Mouse (Mus musculus): ENCODE data around the gene Mast4. TPM values are rescaled to one million over a fixed set of nuclear protein-coding genes. Genes with fewer than 3 reads are reported as not detected.

Gene Mast4
- polyA plus RNA-seq, 1 experiment from 2014 or later: 2.8 TPM

DNA sequence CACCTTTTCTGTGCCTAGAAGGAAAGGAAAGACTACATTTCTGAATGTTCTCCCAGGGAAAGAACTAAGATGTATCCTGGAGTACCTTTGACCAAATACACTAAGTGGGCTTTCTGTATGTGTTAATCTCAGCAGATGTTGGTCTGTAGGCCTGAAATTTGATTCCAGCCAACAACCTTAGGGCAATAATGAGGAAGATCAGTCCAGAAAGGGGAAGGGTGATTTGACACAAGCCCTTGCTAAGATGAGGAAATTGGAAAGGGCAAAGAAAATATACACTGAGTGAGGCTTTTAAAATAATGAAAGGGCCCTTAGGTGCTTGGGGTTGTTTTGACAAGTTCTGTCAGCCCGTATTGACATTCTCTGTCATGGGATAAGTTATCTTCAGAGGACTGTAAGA is 617.3 kb downstream of the Mast4 start:
- Histone ChIP-seq H3K27ac (ENCODE audit: low read depth) (no peak overlapping the region), H3K36me3 (replicated peaks; ENCODE audit: insufficient read depth, low read length) (no peaks in the 10 kb centered on the region), H3K27me3 (ENCODE audit: insufficient read depth, low read length) (no peaks in the 10 kb centered on the region), H3K4me3 (ENCODE audit: low read depth, low read length) (no peak overlapping the region), H3K9me3 (ENCODE audit: low read length) (no peaks in the 10 kb centered on the region), H3K9ac (replicated peaks) (no peak overlapping the region), H3K4me1 (ENCODE audit: insufficient read depth) (no peaks in the 10 kb centered on the region), H3K4me2 (ENCODE audit: low read depth, low read length) (no peak overlapping the region)
- 57% methylated on average over 1 of the region's 1 CpGs for WGBS (ENCODE audit: insufficient replicate concordance)
- TF ChIP-seq EP300 (IDR thresholded peaks at IDR 0.05; ENCODE audit: low read depth): no peak
- DNase-seq (no peak), ATAC-seq (no peak)

- 67% methylated on average over 3 of the region's 3 CpGs for WGBS (ENCODE audit: insufficient replicate concordance)
- H3K27ac ChIP-seq (ENCODE audit: low read depth): 0 out of 2 replicates have a peak overlapping the region, but pooled peaks have one; percentile 11
These were observed 633.6 kb downstream of the Mast4 start for GRCm38 (mm10) chr13:102700744-102701143.

DNA sequence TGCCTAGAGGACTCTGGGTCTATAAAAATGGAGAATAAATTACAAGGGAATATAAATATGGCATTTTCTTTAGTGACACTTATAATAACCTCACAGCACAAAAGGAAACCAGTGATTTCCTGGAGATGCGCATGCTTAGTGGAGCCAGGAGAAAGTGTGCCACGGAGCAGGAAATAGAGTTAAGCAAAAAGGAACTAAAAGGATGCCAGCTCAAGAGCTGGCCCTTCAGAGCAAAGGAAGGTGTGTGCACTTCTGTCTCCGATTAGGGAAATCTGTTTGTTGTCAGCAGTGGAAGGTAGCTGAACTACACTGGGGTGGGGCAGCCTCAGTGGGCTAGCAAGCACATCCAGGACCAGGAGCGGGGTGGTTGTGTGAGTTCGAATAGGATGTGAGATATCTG is 634.1 kb downstream of the Mast4 start:
- WGBS (ENCODE audit: insufficient replicate concordance): 48% methylated on average over 5 of the region's 5 CpGs
- Histone ChIP-seq H3K4me2 (ENCODE audit: low read depth, low read length) (no peak overlapping the region), H3K4me1 (ENCODE audit: insufficient read depth) (peaks cover 8% of the 10 kb centered on the region), H3K4me3 (ENCODE audit: low read depth, low read length) (no peak overlapping the region), H3K27me3 (ENCODE audit: insufficient read depth, low read length) (no peaks in the 10 kb centered on the region), H3K27ac (ENCODE audit: low read depth) (0 out of 2 replicates have a peak overlapping the region, but pooled peaks have one; percentile 11), H3K9ac (replicated peaks) (no peak overlapping the region), H3K36me3 (replicated peaks; ENCODE audit: insufficient read depth, low read length) (no peaks in the 10 kb centered on the region), H3K9me3 (ENCODE audit: low read length) (no peaks in the 10 kb centered on the region)
- no peak for TF ChIP-seq EP300 (IDR thresholded peaks at IDR 0.05; ENCODE audit: low read depth)
- no peak for TF ChIP-seq CTCF (IDR thresholded peaks at IDR 0.05; ENCODE audit: low read depth)
- ATAC-seq (no peak), DNase-seq (no peak)

More at GRCm38 (mm10) chr13:102700744-102701143, 633.6 kb downstream of the Mast4 start:
- Histone ChIP-seq H3K27me3 (ENCODE audit: insufficient read depth, low read length) (no peaks in the 10 kb centered on the region), H3K9me3 (ENCODE audit: low read length) (no peaks in the 10 kb centered on the region), H3K36me3 (replicated peaks; ENCODE audit: insufficient read depth, low read length) (no peaks in the 10 kb centered on the region), H3K4me1 (ENCODE audit: insufficient read depth) (peaks cover 7% of the 10 kb centered on the region), H3K4me2 (ENCODE audit: low read depth, low read length) (no peak overlapping the region), H3K4me3 (ENCODE audit: low read depth, low read length) (no peak overlapping the region), H3K9ac (replicated peaks) (no peak overlapping the region)
- TF ChIP-seq CTCF (IDR thresholded peaks at IDR 0.05; ENCODE audit: low read depth): no peak
- TF ChIP-seq EP300 (IDR thresholded peaks at IDR 0.05; ENCODE audit: low read depth): no peak
- DNase-seq (no peak), ATAC-seq (no peak)

DNA sequence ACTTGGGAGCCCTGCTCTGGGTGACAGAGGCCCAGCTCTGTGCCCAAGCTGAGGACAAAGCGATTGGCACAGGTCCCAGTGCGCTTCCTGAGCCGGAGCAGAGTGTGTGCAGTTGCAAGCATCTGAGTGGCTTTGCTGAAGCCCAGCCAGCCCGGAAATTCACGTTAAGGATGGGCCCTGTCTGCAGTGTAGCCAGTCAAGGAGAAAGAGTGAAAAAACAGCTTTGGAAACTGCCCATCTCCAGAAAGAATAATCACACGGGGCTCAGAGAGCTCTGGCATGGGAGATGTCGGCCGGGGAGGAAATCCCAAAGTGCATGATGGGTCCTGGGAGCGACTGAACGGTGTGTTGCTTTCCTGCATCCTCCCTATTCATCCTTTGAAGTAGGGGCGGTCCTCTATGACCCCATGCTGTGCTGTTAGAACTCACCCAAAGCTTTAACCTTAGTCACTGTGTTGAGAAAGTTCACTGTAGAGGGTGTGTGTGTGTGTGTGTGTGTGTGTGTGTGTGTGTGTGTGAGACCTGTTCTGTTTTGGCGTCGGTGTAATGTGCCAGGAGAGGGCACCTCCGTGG is 635.5 kb downstream of the Mast4 start:
- H3K36me3 ChIP-seq (replicated peaks; ENCODE audit: insufficient read depth, low read length): no peaks in the 10 kb centered on the region
- DNase-seq: peak; percentile 49
- no peaks in the 10 kb centered on the region for H3K9me3 ChIP-seq (ENCODE audit: low read length)
- 54% methylated on average over 14 of the region's 14 CpGs for WGBS (ENCODE audit: insufficient replicate concordance)
- H3K9ac ChIP-seq (replicated peaks): no peak overlapping the region
- TF ChIP-seq CTCF (IDR thresholded peaks at IDR 0.05; ENCODE audit: low read depth): no peak
- no peak for TF ChIP-seq EP300 (IDR thresholded peaks at IDR 0.05; ENCODE audit: low read depth)
- no peak overlapping the region for H3K4me3 ChIP-seq (ENCODE audit: low read depth, low read length)
- peaks cover 13% of the 10 kb centered on the region for H3K4me1 ChIP-seq (ENCODE audit: insufficient read depth)
- no peaks in the 10 kb centered on the region for H3K27me3 ChIP-seq (ENCODE audit: insufficient read depth, low read length)
- H3K27ac ChIP-seq (ENCODE audit: low read depth): no peak overlapping the region
- H3K4me2 ChIP-seq (ENCODE audit: low read depth, low read length): peak overlapping the region; percentile 13; the same call in 1 of the 2 replicates
- ATAC-seq: peak; percentile 25; the same call in 1 of the 2 replicates

GRCm38 (mm10) chr13:102698335-102698734 is 636.0 kb downstream of the Mast4 start:
- Histone ChIP-seq H3K4me1 (ENCODE audit: insufficient read depth) (peaks cover 14% of the 10 kb centered on the region), H3K36me3 (replicated peaks; ENCODE audit: insufficient read depth, low read length) (no peaks in the 10 kb centered on the region), H3K9ac (replicated peaks) (no peak overlapping the region), H3K9me3 (ENCODE audit: low read length) (no peaks in the 10 kb centered on the region), H3K27me3 (ENCODE audit: insufficient read depth, low read length) (no peaks in the 10 kb centered on the region), H3K27ac (ENCODE audit: low read depth) (no peak overlapping the region), H3K4me3 (ENCODE audit: low read depth, low read length) (no peak overlapping the region), H3K4me2 (ENCODE audit: low read depth, low read length) (0 out of 2 replicates have a peak overlapping the region, but pooled peaks have one; percentile 13)
- DNase-seq (no peak), ATAC-seq (no peak)
- 52% methylated on average over 10 of the region's 10 CpGs for WGBS (ENCODE audit: insufficient replicate concordance)
- TF ChIP-seq EP300 (IDR thresholded peaks at IDR 0.05; ENCODE audit: low read depth): no peak
- no peak for TF ChIP-seq CTCF (IDR thresholded peaks at IDR 0.05; ENCODE audit: low read depth)

DNA sequence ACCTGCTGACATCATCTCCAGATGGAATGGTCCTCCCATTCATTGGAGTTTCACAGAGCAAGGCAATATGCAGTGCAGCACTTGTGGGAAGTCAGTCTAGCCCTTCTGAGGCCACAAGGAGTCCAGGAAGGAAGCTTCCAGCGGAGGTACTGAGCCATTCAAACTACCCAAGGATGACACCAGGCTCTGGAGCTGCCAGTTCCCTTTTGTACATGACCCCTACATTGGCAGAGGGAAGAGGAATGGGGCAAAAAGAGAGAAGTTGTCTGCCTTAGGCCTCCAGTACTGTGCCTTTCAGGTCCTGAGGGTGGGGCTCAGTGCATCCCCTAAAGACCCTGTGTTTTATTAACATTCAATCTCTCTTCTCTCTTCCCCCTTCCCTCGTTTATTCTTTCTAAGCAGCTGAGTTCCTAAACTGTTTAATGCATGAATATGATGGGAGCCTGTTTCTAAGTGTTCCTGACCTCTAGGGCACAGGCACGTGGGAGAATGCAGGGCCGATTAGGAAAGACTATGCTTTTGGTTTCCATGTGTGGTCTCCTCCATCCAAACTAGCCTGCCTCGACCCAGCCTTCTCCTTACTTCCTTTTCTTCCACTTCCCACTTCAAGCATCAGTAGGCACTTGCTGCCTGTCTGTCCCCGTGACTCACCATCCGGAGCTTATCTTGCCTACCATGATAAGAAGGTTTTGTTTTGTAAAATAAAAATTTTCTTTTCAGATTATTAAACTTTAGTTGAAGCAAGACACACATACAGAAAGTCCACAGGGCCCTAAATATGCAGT is 639.0 kb downstream of the Mast4 start:
- H3K4me3 ChIP-seq (ENCODE audit: low read depth, low read length): no peak overlapping the region
- H3K36me3 ChIP-seq (replicated peaks; ENCODE audit: insufficient read depth, low read length): no peaks in the 10 kb centered on the region
- ATAC-seq (peak; percentile 55; the same call in 1 of the 2 replicates), DNase-seq (no peak)
- peak overlapping the region; percentile 55; the same call in 1 of the 2 replicates for H3K27ac ChIP-seq (ENCODE audit: low read depth)
- H3K4me1 ChIP-seq (ENCODE audit: insufficient read depth): peaks cover 18% of the 10 kb centered on the region
- WGBS (ENCODE audit: insufficient replicate concordance): 25% methylated on average over 7 of the region's 7 CpGs
- H3K9me3 ChIP-seq (ENCODE audit: low read length): no peaks in the 10 kb centered on the region
- H3K4me2 ChIP-seq (ENCODE audit: low read depth, low read length): peak overlapping the region; percentile 46
- no peaks in the 10 kb centered on the region for H3K27me3 ChIP-seq (ENCODE audit: insufficient read depth, low read length)
- 0 out of 2 replicates have a peak overlapping the region, but pooled peaks have one; percentile 2 for H3K9ac ChIP-seq (replicated peaks)
- TF ChIP-seq CTCF (IDR thresholded peaks at IDR 0.05; ENCODE audit: low read depth) (no peak), EP300 (IDR thresholded peaks at IDR 0.05; ENCODE audit: low read depth) (no peak)
